Mouse (Mus musculus): Measurements from ENCODE around the gene Fbxw4.

Fbxw4 gene

DNA sequence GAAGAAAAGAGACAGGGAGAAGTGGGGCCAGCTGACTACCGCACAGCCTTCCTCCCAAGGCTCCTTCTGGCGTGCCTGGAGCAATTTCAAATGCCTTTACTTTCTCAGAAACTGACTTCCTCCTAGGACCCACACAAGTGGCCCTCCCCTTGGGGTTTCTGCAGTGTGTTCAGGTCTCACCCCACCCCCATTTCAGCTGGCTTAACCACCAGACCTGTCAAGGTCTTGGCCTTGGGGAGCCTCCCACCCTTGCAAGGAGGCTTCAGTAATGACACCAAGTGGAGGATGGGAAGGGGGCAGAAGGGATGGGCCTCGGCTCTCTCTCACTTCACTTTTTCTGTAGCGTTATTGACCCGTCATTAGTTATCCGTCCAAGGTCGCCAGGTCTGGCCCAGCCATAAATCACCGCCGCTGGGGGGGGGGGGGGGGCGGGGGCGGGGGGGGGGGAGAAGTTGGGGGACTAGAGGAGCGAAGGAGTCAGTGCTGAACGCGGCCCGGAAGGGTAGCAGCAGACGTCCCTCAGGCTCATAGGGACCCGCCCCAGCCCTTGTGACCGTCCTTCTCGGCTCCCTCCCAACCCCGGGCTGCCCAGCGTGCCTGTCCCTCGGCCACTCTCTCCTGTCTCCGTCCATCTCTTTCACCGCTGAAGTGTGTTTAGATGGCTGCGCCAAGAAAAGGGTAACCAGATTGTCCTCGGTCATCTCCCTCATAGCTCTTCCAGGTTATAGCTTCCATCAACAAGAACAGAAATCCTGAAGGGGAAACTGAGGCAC lies 115.8 kb downstream of the Fbxw4 start:
- in situ Hi-C loops (cut with MboI; ENCODE audit: low sequenced_read_pairs), result loop anchor here (10.0 kb wide), 1 partner anchor 320 kb away; no protein-coding TSS in a partner anchor

DNA sequence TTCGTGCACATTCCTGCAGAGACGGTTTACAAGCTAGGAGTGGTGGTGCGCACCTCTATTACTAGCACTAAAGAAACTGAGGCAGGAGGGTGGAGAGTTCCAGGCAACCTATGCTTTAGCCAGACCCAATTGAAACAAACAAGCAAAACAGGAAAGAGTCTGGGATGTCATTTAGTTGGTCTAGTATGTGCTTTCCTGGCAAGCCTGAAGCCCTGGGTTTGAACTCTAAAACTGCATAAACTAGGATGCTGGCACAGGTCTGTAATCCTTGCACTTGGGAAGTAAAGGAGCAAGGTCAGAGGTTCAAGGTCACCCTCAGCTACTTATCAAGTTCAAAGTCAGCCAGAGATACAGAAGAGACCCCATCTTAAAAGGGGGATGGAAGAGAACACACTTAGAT lies 118.1 kb downstream of the Fbxw4 start:
- in situ Hi-C loops (cut with MboI; ENCODE audit: low sequenced_read_pairs), result loop anchor here (10.0 kb wide), 1 partner anchor 317 kb away; no protein-coding TSS in a partner anchor

DNA sequence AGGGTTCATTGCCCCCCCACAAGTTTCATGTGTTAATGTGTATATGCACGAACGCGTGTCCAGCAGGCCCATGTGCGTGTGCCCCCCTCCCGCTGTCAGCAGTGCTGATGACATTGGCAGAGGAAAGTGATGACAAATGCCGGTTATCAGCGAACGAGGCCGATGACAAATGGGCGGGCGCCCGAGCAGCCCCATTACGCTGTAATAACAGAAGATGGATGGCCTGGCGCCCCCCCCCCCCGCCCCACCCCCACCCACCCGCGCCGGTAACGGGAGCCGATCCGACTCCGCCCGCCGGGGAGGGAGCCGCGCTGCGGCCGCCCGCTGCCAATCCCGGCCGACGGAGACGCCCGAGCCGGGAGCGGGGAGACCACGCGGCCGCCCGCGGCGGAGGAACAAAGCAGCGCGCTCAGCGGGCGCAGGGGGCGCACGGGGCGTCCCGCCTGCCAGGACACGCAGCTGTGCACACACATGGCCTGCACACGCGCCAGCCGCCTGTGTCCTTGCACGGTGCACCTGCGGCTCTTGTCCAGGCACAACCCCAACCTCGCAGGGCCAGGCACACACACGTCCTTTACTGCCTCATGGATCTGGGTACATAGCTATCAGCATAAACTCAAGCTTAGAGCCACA lies 118.6 kb downstream of the Fbxw4 start:
- in situ Hi-C loops (cut with MboI; ENCODE audit: low sequenced_read_pairs), result loop anchor here (10.0 kb wide), 1 partner anchor 317 kb away; no protein-coding TSS in a partner anchor

DNA sequence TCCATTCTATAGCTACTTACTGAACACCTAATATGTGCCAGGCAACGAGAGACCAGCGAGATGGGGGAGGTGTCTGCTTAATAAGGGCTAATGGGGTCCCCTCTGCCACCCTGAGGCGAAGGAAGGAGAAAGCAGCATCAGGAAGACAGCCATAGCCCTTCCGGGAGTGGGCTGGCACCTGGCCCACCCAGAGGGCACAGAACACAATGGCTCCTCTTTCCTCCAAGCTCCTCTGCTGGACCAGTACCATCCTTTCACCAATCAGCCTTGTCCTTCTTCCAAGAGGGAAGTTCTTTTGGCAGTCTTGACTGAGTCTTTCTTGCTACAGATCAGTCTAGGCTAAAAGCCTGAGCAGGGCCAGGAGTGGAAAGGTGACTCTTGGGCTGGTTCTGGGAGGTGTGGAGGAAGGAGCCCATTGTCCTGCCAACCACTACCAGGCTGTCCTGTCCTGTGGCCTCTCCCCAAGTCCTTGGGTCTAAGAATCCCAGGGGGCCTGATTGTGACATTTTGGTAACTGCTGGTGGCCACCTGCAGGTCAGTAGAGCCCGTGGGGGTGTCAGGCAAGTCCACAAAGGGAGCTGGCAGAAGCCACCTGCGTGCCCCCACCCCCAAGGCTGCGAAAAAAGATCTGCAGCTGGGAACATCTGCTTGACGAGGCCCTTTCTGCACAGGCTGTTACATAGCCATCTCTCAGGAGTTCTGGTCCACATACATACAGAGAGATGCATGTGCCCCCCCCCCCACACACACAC lies 119.3 kb downstream of the Fbxw4 start:
- in situ Hi-C loops (cut with MboI; ENCODE audit: low sequenced_read_pairs), result loop anchor here (10.0 kb wide), 1 partner anchor 316 kb away; no protein-coding TSS in a partner anchor

DNA sequence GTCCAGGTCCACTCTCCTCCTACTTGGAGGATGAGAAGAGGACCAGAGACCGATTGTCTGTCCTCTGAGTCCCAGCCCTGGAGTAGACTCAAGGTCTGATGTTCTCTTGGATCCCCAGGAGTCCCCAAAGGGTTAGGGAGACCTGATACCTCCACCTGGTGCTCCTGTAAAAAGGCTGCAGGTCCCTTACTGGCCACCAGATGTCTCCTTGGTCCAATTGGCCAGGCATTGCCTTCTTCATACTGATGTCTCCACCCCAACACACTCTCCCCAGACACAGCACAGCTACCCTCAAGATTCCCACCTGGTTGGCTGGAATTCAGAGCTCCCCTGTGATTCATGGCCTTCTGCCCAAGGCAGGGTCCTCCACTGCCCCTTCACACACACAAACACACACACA lies 122.6 kb downstream of the Fbxw4 start:
- in situ Hi-C loops (cut with MboI; ENCODE audit: low sequenced_read_pairs), result no loop called here

- in situ Hi-C loops (cut with MboI; ENCODE audit: low sequenced_read_pairs), result no loop called here
These were observed 124.2 kb downstream of the Fbxw4 start for GRCm38 (mm10) chr19:45535929-45536328.

GRCm38 (mm10) chr19:45535214-45535735 lies 124.8 kb downstream of the Fbxw4 start:
- in situ Hi-C loops (cut with MboI; ENCODE audit: low sequenced_read_pairs), result no loop called here

DNA sequence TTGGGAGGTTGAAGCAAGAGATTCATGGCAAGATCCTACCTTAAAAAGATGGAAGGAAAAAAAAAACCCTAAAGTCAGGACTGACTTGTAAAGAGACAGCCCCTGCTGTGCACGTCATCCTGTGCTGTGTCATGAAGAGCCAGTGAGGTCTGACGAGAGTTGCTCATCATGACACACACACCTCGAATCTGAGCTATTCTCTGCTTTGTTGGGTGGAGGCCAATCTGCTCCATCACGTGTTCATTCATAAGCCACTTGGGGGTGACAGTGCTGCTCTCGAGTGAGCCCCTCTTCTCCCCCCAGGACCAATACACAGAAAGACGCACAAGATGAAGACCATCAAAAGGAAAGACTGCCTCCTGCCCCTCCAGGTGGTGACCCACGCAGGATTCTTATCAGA lies 126.5 kb downstream of the Fbxw4 start:
- in situ Hi-C loops (cut with MboI; ENCODE audit: low sequenced_read_pairs), result no loop called here

GRCm38 (mm10) chr19:45531554-45531953 lies 128.6 kb downstream of the Fbxw4 start:
- in situ Hi-C loops (cut with MboI; ENCODE audit: low sequenced_read_pairs), result no loop called here

DNA sequence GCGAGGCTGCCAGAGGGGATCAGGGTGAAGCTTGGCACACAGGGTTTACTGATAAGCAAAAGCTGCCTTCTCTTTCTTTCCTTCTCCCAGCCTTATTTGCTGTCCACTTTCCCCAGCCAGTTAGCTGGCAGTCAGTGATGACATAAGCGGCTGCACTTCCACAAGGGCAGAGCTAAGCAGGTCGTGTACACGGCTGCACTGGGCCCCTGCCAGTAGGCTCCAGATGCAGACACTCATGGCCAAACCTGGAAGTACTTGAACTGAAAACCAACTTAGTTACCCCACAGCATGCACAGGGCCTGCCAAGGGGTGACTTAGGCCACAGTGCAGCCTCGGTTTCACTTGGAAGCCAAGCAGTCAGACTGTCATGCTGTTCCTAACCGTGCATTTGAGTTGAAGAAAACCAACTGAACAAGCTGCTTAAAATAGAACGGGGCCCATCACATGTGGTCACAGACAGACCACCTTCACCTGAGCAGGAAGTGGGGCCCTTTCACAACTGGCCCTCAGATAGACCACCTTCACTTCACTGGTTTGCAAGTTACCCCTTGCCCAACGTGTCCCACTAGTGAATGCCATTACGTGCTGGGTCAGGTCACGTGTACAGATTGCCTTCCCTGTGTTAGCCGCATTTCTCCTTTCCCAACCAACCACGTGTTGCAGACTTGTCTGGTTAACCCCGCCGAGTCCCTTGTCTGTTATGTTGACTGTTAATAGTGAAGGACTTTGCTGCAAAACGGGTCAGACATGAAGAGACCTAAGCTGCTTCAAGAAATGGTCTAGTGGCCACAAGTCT lies 129.7 kb downstream of the Fbxw4 start:
- in situ Hi-C loops (cut with MboI; ENCODE audit: low sequenced_read_pairs), result no loop called here

DNA sequence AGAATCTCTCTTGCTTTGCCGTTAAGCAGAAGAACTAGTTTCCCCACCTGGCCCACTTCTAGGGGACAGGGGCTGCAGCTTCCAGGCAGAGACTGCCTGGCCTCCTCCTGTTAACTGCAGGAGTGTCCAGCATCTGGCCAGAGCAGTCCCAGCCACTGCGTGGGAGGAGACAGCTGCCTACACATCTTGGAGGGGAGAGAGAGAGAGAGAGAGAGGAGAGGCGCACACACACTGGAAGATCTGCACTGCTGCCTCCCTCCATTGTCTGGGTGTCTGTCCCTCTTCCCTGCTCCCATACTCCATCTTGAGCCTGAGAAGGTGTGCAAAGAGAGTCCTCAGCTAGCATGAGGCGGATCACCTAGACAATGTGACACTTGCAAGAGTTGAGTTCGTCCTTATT lies 130.8 kb downstream of the Fbxw4 start:
- in situ Hi-C loops (cut with MboI; ENCODE audit: low sequenced_read_pairs), result no loop called here
